9 mouse cellular contexts compared by ENCODE assay signal in the genomic region with DNA sequence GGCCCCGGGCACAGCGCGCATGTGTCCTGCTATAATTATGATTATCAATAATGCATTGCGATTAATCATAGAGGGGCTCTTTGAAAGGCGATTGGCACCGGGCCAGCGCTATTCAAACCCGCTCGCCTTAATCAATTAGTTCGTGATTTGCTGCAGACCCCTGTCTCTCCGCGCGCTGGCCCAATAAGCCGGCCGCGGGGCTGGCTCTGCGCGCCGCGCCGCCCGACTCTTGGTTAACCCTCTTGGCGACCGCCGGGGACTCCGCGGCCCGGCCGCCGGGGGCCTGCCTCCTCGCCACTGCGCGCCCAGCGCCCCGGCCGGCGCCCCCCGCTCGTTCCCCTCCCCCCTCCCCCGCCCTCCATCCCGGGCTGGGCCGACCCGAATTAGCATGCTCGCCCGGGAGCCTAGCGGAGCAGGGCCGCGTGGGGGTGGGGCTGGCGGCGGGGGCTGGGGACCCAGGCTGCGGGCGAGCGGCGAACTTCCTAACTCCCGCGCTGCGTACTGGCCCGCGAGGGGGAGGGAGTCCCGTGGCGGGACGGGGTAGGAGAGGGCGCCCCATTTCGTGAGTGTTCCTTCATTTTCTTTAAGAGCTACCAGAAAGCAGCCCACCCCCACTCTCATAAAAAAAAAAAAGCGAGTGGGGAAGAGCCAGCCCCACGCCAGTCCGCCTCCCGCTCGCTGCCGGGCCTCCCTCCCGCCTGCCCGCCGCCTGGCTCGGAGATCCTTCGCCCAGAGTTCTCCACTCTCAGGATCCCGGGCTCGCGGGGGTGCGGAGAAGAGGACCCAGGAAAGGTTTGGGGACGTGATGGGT. TPM values are rescaled to one million over a fixed set of nuclear protein-coding genes. Genes with fewer than 3 reads are reported as not detected.
DNase-seq lines count a peak whose midpoint lies in the region; ATAC-seq lines count a peak whose summit lies in the region.
"Had no signal": no experiment of that assay in that cellular context is flagged by ENCODE, and none has a peak within 500 bp of the region (broad histone marks: within the 10 kb centered on the region; RNA-seq: fewer than 3 reads in every experiment).

No protein-coding gene starts in this region.

- peak; percentile 10 for DNase-seq in cerebellum, adult 11-12 months
- DNase-seq in cerebellum, adult 8-10 months, result no peak
- peak; percentile 91 for DNase-seq in embryonic facial prominence, embryonic 10.5 days (ENCODE audit: low spot score)
- DNase-seq in kidney, postnatal 25 days, result peak; percentile 79 to 94
- DNase-seq in right cerebral cortex, postnatal 14 days, result peak; percentile 79

- H3K36me3 ChIP-seq in embryonic facial prominence, embryonic 10.5 days (replicated peaks), result no peaks in the 10 kb centered on the region
- no peaks in the 10 kb centered on the region for H3K36me3 ChIP-seq in heart, embryonic 16.5 days (ENCODE audit: control insufficient read depth, insufficient read depth)
- H3K36me3 ChIP-seq in liver, embryonic 12.5 days, result no peaks in the 10 kb centered on the region

- under 1% methylated on average over 80 of the region's 80 CpGs for WGBS in embryonic facial prominence, embryonic 10.5 days
- WGBS in heart, embryonic 16.5 days, result under 1% methylated on average over 73 of the region's 80 CpGs
- WGBS in liver, embryonic 12.5 days (ENCODE audit: insufficient replicate concordance), result under 1% methylated on average over 75 of the region's 80 CpGs

- H3K27me3 ChIP-seq in embryonic facial prominence, embryonic 10.5 days (replicated peaks; ENCODE audit: low read depth, poor library complexity, severe bottlenecking), result peaks cover 86% of the 10 kb centered on the region
- peaks cover 60% of the 10 kb centered on the region for H3K27me3 ChIP-seq in heart, embryonic 16.5 days (ENCODE audit: control insufficient read depth, insufficient read depth, low read length)
- H3K27me3 ChIP-seq in liver, embryonic 12.5 days (replicated peaks), result peaks cover 96% of the 10 kb centered on the region

- H3K4me1 ChIP-seq in embryonic facial prominence, embryonic 10.5 days, result peaks cover 78% of the 10 kb centered on the region
- H3K4me1 ChIP-seq in heart, embryonic 16.5 days (ENCODE audit: control insufficient read depth, insufficient read depth, low read length), result peaks cover 12% of the 10 kb centered on the region
- H3K4me1 ChIP-seq in liver, embryonic 12.5 days, result peaks cover 7% of the 10 kb centered on the region; the same call in 1 of the 2 replicates

- ATAC-seq in heart, embryonic 16.5 days (replicated peaks; ENCODE audit: extremely low read depth, insufficient read depth, low FRiP score), result peak; percentile 68
- peak; percentile 46 for ATAC-seq in liver, embryonic 12.5 days
- ATAC-seq in monocyte, adult 5-6 weeks (replicated peaks; ENCODE audit: insufficient number of reproducible peaks, low FRiP score, low TSS enrichment, poor library complexity, severe bottlenecking), result no peak

- H3K4me3 ChIP-seq in embryonic facial prominence, embryonic 10.5 days, result peak overlapping the region; percentile 78
- H3K4me3 ChIP-seq in heart, embryonic 16.5 days (ENCODE audit: low read length), result peak overlapping the region; percentile 68
- H3K4me3 ChIP-seq in liver, embryonic 12.5 days, result peak overlapping the region; percentile 50

- H3K9ac ChIP-seq in heart, embryonic 16.5 days (ENCODE audit: low read length), result peak overlapping the region; percentile 75
- no peak overlapping the region; the same call in 1 of the 2 replicates for H3K9ac ChIP-seq in liver, embryonic 12.5 days

- no peaks in the 10 kb centered on the region for H3K9me3 ChIP-seq in embryonic facial prominence, embryonic 10.5 days
- H3K9me3 ChIP-seq in heart, embryonic 16.5 days (replicated peaks; ENCODE audit: control insufficient read depth, low read length), result no peaks in the 10 kb centered on the region
- H3K9me3 ChIP-seq in liver, embryonic 12.5 days (replicated peaks), result no peaks in the 10 kb centered on the region

- H3K27ac ChIP-seq in embryonic facial prominence, embryonic 10.5 days (replicated peaks), result peak overlapping the region; percentile 94
- peak overlapping the region; percentile 80 for H3K27ac ChIP-seq in heart, embryonic 16.5 days (ENCODE audit: low read length)
- peak overlapping the region; percentile 72 for H3K27ac ChIP-seq in liver, embryonic 12.5 days

- H3K4me2 ChIP-seq in heart, embryonic 16.5 days (ENCODE audit: low read depth, low read length), result peak overlapping the region; percentile 96
- H3K4me2 ChIP-seq in liver, embryonic 12.5 days, result peak overlapping the region; percentile 65

RNA-seq across cellular contexts. Expression of a gene that starts 1.2 kb away (rescaled TPM):
- 4.7 and 6.3 TPM in 2 replicates for polyA plus RNA-seq in embryonic facial prominence, embryonic 10.5 days (2016; fragmentation: Nextera tagmentation; extraction: Ambion mirVana)
- 2.0 and 2.8 TPM in 2 replicates for polyA plus RNA-seq in heart, embryonic 16.5 days (2015; fragmentation: Nextera tagmentation; extraction: Ambion mirVana)
- polyA plus RNA-seq in liver, embryonic 12.5 days (2016; fragmentation: Nextera tagmentation; extraction: Ambion mirVana), result 1.4 and 1.6 TPM in 2 replicates
- not detected in 3 replicates for total RNA-seq in monocyte, adult 5-6 weeks (2017)
- polyA plus RNA-seq: C2C12 had no signal
